ENCODE assay signal across 13 mouse cellular contexts in genomic region chr19:21160946-21161345, GRCm38 (mm10).
DNase-seq lines count a peak whose midpoint lies in the region; ATAC-seq and TF ChIP-seq lines count a peak whose summit lies in the region.
"Had no signal": no experiment of that assay in that cellular context is flagged by ENCODE, and none has a peak within 500 bp of the region (broad histone marks: within the 10 kb centered on the region; RNA-seq: fewer than 3 reads in every experiment).

No protein-coding gene starts in this region.

- H3K9ac ChIP-seq in neural tube, embryonic 15.5 days (replicated peaks) = no peak overlapping the region
- H3K9ac ChIP-seq: liver, embryonic 13.5 days; midbrain, embryonic 15.5 days; neural tube, embryonic 13.5 days had no signal

- no peak for TF ChIP-seq POLR2A in thymus, adult 2 months (IDR thresholded peaks at IDR 0.05; ENCODE audit: control insufficient read depth, extremely low read depth, insufficient read depth, low read length, poor library complexity)

- H3K4me1 ChIP-seq in neural tube, embryonic 15.5 days = peaks cover 9% of the 10 kb centered on the region
- no peaks in the 10 kb centered on the region for H3K4me1 ChIP-seq in thymus, adult 2 months (replicated peaks; ENCODE audit: control insufficient read depth, insufficient read depth, low read length)
- H3K4me1 ChIP-seq: liver, embryonic 13.5 days had no signal

- H3K4me3 ChIP-seq in neural tube, embryonic 15.5 days (replicated peaks) = no peak overlapping the region
- H3K4me3 ChIP-seq in thymus, adult 2 months (ENCODE audit: control insufficient read depth, insufficient read depth, low read length) = no peak overlapping the region
- H3K4me3 ChIP-seq: liver, embryonic 13.5 days; midbrain, embryonic 15.5 days; neural tube, embryonic 13.5 days had no signal

- 8% methylated on average over 4 of the region's 4 CpGs for WGBS in neural tube, embryonic 15.5 days
- WGBS in thymus, adult 2 months = 92% methylated on average over 4 of the region's 4 CpGs

- H3K27me3 ChIP-seq in neural tube, embryonic 15.5 days (replicated peaks) = no peaks in the 10 kb centered on the region
- no peaks in the 10 kb centered on the region for H3K27me3 ChIP-seq in thymus, adult 2 months (ENCODE audit: control insufficient read depth, insufficient read depth, low read length)
- H3K27me3 ChIP-seq: liver, embryonic 13.5 days; midbrain, embryonic 15.5 days; neural tube, embryonic 13.5 days had no signal

- no peak for ATAC-seq in neural tube, embryonic 15.5 days (ENCODE audit: low FRiP score)
- ATAC-seq: hindbrain, postnatal 0 days; midbrain, embryonic 15.5 days had no signal

- H3K4me2 ChIP-seq in neural tube, embryonic 15.5 days = no peak overlapping the region
- H3K4me2 ChIP-seq: liver, embryonic 13.5 days; midbrain, embryonic 15.5 days; neural tube, embryonic 13.5 days had no signal

- no peak for TF ChIP-seq CTCF in thymus, adult 2 months (IDR thresholded peaks at IDR 0.05; ENCODE audit: borderline replicate concordance, control insufficient read depth, extremely low read depth, insufficient read depth, low read length, poor library complexity)

- peak; percentile 47 for DNase-seq in neural tube, embryonic 10.5 days (ENCODE audit: extremely low spot score, low spot score)
- DNase-seq in kidney, adult 18-20 months = peak; percentile 62
- DNase-seq in kidney, postnatal 25 days = peak; percentile 71 to 87
- DNase-seq in layer of hippocampus, postnatal 25 days (ENCODE audit: extremely low spot score in 1 of 2, low spot score in 1 of 2) = no peak
- no peak for DNase-seq in thymus, postnatal 4 days
- no peak for DNase-seq in thymus, adult 2 months
- DNase-seq: liver, embryonic 13.5 days; lung, postnatal 14 days; right cerebral cortex, adult 18-20 months had no signal

- H3K9me3 ChIP-seq in neural tube, embryonic 15.5 days (replicated peaks) = no peaks in the 10 kb centered on the region
- H3K9me3 ChIP-seq: liver, embryonic 13.5 days; midbrain, embryonic 15.5 days; neural tube, embryonic 13.5 days had no signal

- no peaks in the 10 kb centered on the region for H3K36me3 ChIP-seq in neural tube, embryonic 15.5 days
- H3K36me3 ChIP-seq in thymus, adult 2 months (ENCODE audit: control insufficient read depth, insufficient read depth, low read length) = no peaks in the 10 kb centered on the region
- H3K36me3 ChIP-seq: liver, embryonic 13.5 days; midbrain, embryonic 15.5 days; neural tube, embryonic 13.5 days had no signal

- H3K27ac ChIP-seq in neural tube, embryonic 15.5 days (replicated peaks) = no peak overlapping the region
- H3K27ac ChIP-seq in thymus, adult 2 months (ENCODE audit: control insufficient read depth, insufficient read depth, low read length) = no peak overlapping the region
- H3K27ac ChIP-seq: hindbrain, postnatal 0 days; liver, embryonic 13.5 days; midbrain, embryonic 15.5 days; neural tube, embryonic 13.5 days had no signal

Comparison
In these comparisons a context has a peak if more than half of its experiments do, and no peak if none do; other contexts are left out.
1. DNase-seq: peak in neural tube, embryonic 10.5 days (single experiment), kidney, adult 18-20 months (single experiment) and kidney, postnatal 25 days (2 of 2); none in layer of hippocampus, postnatal 25 days (0 of 2), thymus, postnatal 4 days (single experiment) and thymus, adult 2 months (single experiment).